In the genomic region with DNA sequence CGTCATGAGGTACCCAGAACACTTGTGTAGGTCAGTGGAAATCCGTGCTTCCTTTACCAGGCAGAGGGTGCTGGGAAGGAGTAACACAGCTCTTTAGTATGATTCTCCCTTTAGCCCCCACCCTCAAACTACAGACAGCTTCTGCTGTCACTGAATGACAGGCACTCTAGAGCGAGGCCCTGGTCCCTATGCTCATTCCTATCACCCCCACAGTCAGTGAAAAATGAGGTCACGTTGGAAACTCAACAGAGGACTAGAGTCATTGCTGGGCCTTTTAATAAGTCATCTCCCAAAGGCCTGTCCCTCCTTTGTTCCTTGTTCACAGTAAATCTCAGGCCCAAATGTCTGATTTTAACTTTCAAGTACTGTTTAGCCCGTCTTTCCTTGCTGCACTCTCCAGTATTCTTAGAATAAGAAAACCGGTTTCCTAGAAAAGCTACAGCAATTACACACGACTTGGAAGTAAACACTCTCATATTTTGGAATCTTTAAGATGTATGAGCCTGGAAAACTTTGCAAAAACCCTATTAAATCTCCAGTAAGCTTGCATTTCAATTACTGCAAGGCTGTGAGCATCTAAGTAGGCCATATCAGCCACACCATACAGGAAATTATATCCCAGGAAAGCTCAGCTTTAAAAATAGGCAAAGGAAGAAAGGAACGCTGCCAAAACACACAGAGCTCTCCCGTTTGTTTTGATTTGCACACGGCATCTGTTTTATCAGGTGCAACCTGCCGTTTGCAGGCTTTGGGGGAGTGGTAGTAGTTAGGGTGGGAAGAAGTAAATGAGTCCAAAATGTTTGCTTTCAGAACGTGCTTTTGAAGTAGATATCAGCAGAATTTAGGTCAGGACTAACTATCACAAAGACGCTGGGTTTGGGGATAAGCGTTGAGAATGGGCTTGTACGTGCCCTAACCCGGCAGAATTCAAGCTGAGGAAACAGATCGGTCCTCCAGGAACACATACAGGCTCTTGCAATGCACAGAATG, we compare ENCODE assay signal across 9 mouse cellular contexts. TPM values are rescaled to one million over a fixed set of nuclear protein-coding genes. Genes with fewer than 3 reads are reported as not detected.
DNase-seq lines count a peak whose midpoint lies in the region; ATAC-seq and TF ChIP-seq lines count a peak whose summit lies in the region.
"Had no signal": no experiment of that assay in that cellular context is flagged by ENCODE, and none has a peak within 500 bp of the region (broad histone marks: within the 10 kb centered on the region; RNA-seq: fewer than 3 reads in every experiment).

No protein-coding gene starts in this region.

- peak overlapping the region; percentile 80 for H3K27ac ChIP-seq in limb, embryonic 14.5 days (replicated peaks; ENCODE audit: low read depth, low read length)
- H3K27ac ChIP-seq in stomach, embryonic 16.5 days (ENCODE audit: low read length): peak overlapping the region; percentile 94

- H3K4me2 ChIP-seq in limb, embryonic 14.5 days (replicated peaks; ENCODE audit: low read depth, low read length, severe bottlenecking): no peak overlapping the region
- peak overlapping the region; percentile 4; the same call in 1 of the 2 replicates for H3K4me2 ChIP-seq in stomach, embryonic 16.5 days (ENCODE audit: low read depth, low read length)

- peaks cover 65% of the 10 kb centered on the region for H3K4me1 ChIP-seq in limb, embryonic 14.5 days (ENCODE audit: control insufficient read depth, insufficient read depth, low read length)
- H3K4me1 ChIP-seq in stomach, embryonic 16.5 days (ENCODE audit: control insufficient read depth, insufficient read depth, low read length): peaks cover 46% of the 10 kb centered on the region

- WGBS in limb, embryonic 14.5 days: 33% methylated on average over 17 of the region's 17 CpGs
- 27% methylated on average over 17 of the region's 17 CpGs for WGBS in stomach, embryonic 16.5 days

- ATAC-seq in limb, embryonic 14.5 days (ENCODE audit: low FRiP score, low read depth): peak; percentile 18; the same call in 1 of the 2 replicates
- peak; percentile 56; the same call in 1 of the 2 replicates for ATAC-seq in stomach, embryonic 16.5 days (ENCODE audit: insufficient read depth, low FRiP score)

- H3K9ac ChIP-seq in limb, embryonic 14.5 days (ENCODE audit: low read depth, low read length, severe bottlenecking): no peak overlapping the region
- H3K9ac ChIP-seq in stomach, embryonic 16.5 days (ENCODE audit: low read length): peak overlapping the region; percentile 35

- H3K36me3 ChIP-seq in limb, embryonic 14.5 days (ENCODE audit: control insufficient read depth, insufficient read depth, low read length): no peaks in the 10 kb centered on the region
- no peaks in the 10 kb centered on the region for H3K36me3 ChIP-seq in stomach, embryonic 16.5 days (ENCODE audit: control insufficient read depth, insufficient read depth, low read length)

- intact Hi-C loops in heart, postnatal 36 days (cut with DNase I): loop anchor here (2.0 to 5.0 kb wide), 3 partner anchors 25 to 131 kb away; partner anchors contain the start of genes Jmjd1c and Reep3
- intact Hi-C loops in gastrocnemius, postnatal 36 days (cut with DNase I): no loop called here

- no peak for TF ChIP-seq POLR2A in limb, embryonic 14.5 days (IDR thresholded peaks at IDR 0.05; ENCODE audit: borderline replicate concordance, extremely low read depth, insufficient read depth, insufficient read length)

- no peak overlapping the region for H3K4me3 ChIP-seq in limb, embryonic 14.5 days (replicated peaks; ENCODE audit: low read length)
- H3K4me3 ChIP-seq in stomach, embryonic 16.5 days (replicated peaks; ENCODE audit: low read length): no peak overlapping the region
- H3K4me3 ChIP-seq: erythroblast, embryonic 14.5 days had no signal

- H3K27me3 ChIP-seq in limb, embryonic 14.5 days (ENCODE audit: control insufficient read depth, insufficient read depth, low read length): no peaks in the 10 kb centered on the region
- no peaks in the 10 kb centered on the region for H3K27me3 ChIP-seq in stomach, embryonic 16.5 days (ENCODE audit: control insufficient read depth, insufficient read depth, low read length)

- DNase-seq in heart, adult 11 months: peak; percentile 97
- no peak for DNase-seq in heart, postnatal 36 days
- peak; percentile 74 to 80 for DNase-seq in cerebellum, adult 18-20 months
- DNase-seq in heart, adult 9 months (ENCODE audit: low spot score in 2 of 2): peak; percentile 66 to 74
- DNase-seq in limb, embryonic 14.5 days (ENCODE audit: low spot score): peak; percentile 72
- no peak for DNase-seq in gastrocnemius, postnatal 36 days
- DNase-seq in ovary, postnatal 36 days (ENCODE audit: low spot score): no peak

- H3K9me3 ChIP-seq in limb, embryonic 14.5 days (ENCODE audit: control insufficient read depth, low read length): no peaks in the 10 kb centered on the region
- no peaks in the 10 kb centered on the region for H3K9me3 ChIP-seq in stomach, embryonic 16.5 days (replicated peaks; ENCODE audit: control insufficient read depth, low read length)

RNA-seq across cellular contexts. Expression of gene Jmjd1c, which starts 39.8 kb away (rescaled TPM):
- 10 to 100 TPM; 39.4 to 41.1 TPM for total RNA-seq in heart, postnatal 36 days (2021)
- polyA plus RNA-seq in limb, embryonic 14.5 days (2012; rRNA removed): 29.1 and 34.5 TPM in 2 replicates
- polyA plus RNA-seq in limb, embryonic 14.5 days (2014; fragmentation: Nextera tagmentation; extraction: Ambion mirVana): 52.2 and 55.8 TPM in 2 replicates
- polyA plus RNA-seq in stomach, embryonic 16.5 days (2015; fragmentation: Nextera tagmentation; extraction: Ambion mirVana): 26.7 and 30.3 TPM in 2 replicates
- 10 to 100 TPM; 20.2 to 21.5 TPM for total RNA-seq in gastrocnemius, postnatal 36 days (2021)

RNA-seq across cellular contexts. Expression of gene Reep3, which starts 40.6 kb away (rescaled TPM):
- total RNA-seq in heart, postnatal 36 days (2021): 10 to 100 TPM; 22.2 to 22.5 TPM
- polyA plus RNA-seq in limb, embryonic 14.5 days (2012; rRNA removed): 35.0 and 39.9 TPM in 2 replicates
- polyA plus RNA-seq in limb, embryonic 14.5 days (2014; fragmentation: Nextera tagmentation; extraction: Ambion mirVana): 41.3 and 43.6 TPM in 2 replicates
- polyA plus RNA-seq in stomach, embryonic 16.5 days (2015; fragmentation: Nextera tagmentation; extraction: Ambion mirVana): 44.0 and 52.0 TPM in 2 replicates
- 10 to 100 TPM; 10.0 to 10.2 TPM for total RNA-seq in gastrocnemius, postnatal 36 days (2021)

Comparison
In these comparisons a context has a peak if more than half of its experiments do, and no peak if none do; other contexts are left out.
1. DNase-seq: peak in heart, adult 11 months (single experiment), cerebellum, adult 18-20 months (2 of 2), heart, adult 9 months (2 of 2) and limb, embryonic 14.5 days (single experiment); none in heart, postnatal 36 days (0 of 2), gastrocnemius, postnatal 36 days (0 of 2) and ovary, postnatal 36 days (single experiment).